Mouse (Mus musculus) mature B cell (primary cell): ENCODE data around the gene Kcns1.

Experiments used
- in situ Hi-C: fragments of 300-500 bp; cut with MboI; formaldehyde crosslinking; loops from 2 replicates; pipeline ENCODE4 v1.14.3; 2019

Kcns1 gene

GRCm38 (mm10) chr2:164123169-164123766 lies 47.6 kb downstream of the Kcns1 start:
- in situ Hi-C loops = loop anchor here (25.0 kb wide), 1 partner anchor 264 kb away; the partner anchor contains the start of gene Slpi

- in situ Hi-C loops = loop anchor here (25.0 kb wide), 1 partner anchor 268 kb away; the partner anchor contains the start of gene Slpi
Measured at GRCm38 (mm10) chr2:164119503-164119902, 51.4 kb downstream of the Kcns1 start.

DNA sequence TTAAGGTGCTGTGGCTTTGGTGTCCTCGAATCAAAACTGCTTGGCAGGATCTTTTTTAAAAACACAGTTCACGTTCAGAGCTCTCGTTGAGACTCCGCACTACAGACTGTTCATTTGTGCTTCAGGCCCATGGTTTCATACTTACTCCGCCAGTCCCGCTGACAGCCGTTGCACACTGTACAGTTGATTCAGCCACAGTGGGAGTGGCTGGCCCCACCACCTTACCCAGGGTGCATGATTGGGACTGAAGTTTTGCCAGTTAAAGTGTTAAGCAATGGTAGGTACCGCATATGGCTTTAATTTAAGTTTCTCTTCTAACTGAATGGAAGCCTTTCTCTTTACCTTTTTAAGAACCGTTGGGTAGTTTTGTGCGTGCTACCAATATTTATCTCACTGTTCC lies 55.4 kb downstream of the Kcns1 start:
- in situ Hi-C loops = loop anchor here (25.0 kb wide), 1 partner anchor 272 kb away; the partner anchor contains the start of gene Slpi

DNA sequence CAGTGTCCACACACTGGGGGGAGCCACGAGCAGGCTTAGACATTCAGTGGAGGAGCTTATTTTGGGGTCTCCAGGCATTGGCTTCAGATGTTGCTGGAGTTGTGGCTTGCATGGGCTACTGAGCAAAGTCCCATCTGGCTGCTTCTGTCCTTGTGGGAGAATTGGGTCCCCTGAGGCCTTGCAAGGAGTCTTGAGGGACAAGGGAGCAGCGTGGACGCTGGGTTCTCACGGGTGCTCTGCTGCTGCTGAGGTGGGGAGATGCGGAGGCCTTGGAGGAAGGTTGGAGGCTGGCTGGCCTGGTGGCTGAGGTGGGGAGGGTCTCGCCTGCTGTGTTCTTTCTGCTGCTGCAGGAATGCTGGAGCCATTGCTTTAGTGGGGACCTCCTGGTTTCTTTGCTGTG lies 56.9 kb downstream of the Kcns1 start:
- in situ Hi-C loops = loop anchor here (25.0 kb wide), 1 partner anchor 273 kb away; the partner anchor contains the start of gene Slpi
